Mouse (Mus musculus) heart, adult 18-20 months (tissue): ENCODE measurements around the gene Hist1h2bb. TPM values are rescaled to one million over a fixed set of nuclear protein-coding genes. Genes with fewer than 3 reads are reported as not detected.

ENCODE experiments used
- DNase-seq, 2 experiments: peaks; one replicate each; pipeline ENCODE4 v3.0.0; 2021 to 2022; ENCODE audit warnings: mixed read lengths in 1 of 2
- total RNA-seq, 2 experiments: library from RNA; stranded (reverse); gene quantifications; 2 replicates each; pipeline ENCODE4 v1.2.3; 2021

Hist1h2bb gene
- total RNA-seq, 2 experiments from 2014 or later: 7.4 to 8.1 TPM

- no peak for DNase-seq
Measured at GRCm38 (mm10) chr13:23749563-23750121, 3.1 kb downstream of the Hist1h2bb start.

DNA sequence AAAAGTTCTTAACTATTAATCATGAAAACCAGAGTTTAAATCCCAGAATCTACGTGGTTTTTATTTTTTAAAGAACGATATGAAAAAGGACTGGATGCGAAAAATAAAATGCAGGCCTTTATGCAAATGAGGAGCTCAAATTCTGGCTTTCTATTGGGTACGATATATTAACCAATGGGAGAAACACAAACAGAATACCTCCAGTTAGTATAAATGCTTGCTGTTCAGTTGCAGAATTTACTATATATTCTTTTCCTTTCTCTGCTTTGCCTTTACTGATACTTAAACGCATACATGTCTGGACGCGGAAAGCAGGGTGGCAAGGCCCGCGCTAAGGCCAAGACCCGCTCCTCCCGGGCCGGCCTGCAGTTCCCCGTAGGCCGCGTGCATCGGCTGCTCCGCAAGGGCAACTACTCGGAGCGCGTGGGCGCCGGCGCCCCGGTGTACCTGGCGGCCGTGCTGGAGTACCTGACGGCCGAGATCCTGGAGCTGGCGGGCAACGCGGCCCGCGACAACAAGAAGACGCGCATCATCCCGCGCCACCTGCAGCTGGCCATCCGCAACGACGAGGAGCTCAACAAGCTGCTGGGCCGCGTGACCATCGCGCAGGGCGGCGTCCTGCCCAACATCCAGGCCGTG, 4.4 kb downstream of the Hist1h2bb start, which contains the start of gene Hist1h2ab:
Gene Hist1h2ab, plus strand, starts transcription at position 288 of the 639 bp plus-strand sequence.
- DNase-seq: peak; percentile 42 to 54

GRCm38 (mm10) chr13:23751478-23751956, 5.0 kb downstream of the Hist1h2bb start:
- no peak for DNase-seq

DNA sequence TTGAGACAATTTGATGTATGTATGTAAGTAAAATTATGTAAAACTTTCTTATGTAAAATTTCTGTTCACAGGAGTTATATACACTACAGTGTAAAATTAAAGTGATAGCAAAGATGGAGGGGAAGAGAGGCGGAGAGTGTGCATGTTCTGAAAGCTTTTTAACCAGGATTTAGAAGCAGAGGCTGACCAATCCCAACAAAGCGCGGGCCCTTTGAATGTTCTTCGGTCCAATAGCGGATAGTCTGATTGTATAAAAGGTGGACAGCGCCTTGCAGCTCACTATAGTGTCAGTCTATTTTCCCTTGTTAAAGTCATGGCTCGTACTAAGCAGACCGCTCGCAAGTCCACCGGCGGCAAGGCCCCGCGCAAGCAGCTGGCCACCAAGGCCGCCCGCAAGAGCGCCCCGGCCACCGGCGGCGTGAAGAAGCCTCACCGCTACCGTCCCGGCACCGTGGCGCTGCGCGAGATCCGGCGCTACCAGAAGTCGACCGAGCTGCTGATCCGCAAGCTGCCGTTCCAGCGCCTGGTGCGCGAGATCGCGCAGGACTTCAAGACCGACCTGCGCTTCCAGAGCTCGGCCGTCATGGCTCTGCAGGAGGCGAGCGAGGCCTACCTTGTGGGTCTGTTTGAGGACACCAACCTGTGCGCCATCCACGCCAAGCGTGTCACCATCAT, 5.7 kb downstream of the Hist1h2bb start, which contains the start of gene Hist1h3b:
Gene Hist1h3b, plus strand, starts transcription at position 201 of the 675 bp plus-strand sequence.
- peak; percentile 80 to 89 for DNase-seq

DNA sequence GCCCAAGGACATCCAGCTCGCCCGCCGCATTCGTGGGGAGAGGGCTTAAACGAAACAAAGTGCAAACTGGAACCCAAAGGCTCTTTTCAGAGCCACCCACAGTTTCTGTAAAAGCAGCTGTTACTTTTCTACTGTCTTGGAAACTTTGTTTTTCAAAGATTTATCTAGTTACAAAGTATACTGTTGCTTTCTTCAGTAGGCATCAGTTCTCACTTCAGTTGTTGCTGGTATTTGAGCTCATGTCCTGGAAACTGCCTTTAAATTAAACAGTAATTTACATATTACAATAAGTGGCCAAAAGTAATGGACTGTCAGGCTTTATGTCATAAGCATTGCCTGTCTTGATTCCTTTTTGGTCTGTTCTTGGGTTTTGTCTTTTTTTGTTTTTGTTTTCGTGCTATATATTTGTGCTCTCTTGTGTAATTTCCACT, 6.2 kb downstream of the Hist1h2bb start:
- DNase-seq: no peak

DNA sequence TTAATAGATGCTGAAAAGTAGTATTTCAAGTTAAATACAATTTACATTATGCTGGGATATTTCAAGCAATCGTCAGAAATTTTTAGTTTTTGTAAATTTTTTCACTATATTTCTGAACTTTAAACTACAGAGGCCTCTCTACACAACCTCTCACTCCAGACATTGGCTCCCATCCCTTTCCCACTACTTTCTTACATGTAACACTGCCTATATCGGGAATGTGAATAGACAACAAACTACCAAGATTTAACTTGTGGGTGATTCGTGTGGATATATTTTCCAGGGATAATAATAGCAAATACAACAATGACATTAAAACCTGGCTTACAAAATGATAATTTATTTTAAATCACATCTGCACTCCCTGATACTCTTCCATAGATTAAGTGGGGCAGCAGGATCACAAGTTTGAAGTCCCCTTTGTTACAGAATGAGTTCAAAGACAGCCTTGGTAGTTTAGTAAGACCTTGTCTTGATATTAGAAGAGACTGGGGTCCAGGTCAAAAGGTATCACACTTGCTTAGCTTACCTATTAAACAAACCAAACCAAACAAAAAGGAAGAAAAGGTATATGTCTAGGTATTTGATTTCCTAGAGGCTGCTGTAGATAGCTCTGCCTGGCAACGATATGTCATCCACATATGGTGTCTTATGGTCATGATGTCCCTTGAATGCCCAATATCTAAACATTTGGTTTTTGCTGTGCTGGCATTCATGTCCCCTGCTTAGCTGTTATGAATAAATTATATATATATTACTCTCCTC, 7.0 kb downstream of the Hist1h2bb start:
- DNase-seq: no peak

GRCm38 (mm10) chr13:23755000-23755399, 8.5 kb downstream of the Hist1h2bb start:
- DNase-seq: no peak

DNA sequence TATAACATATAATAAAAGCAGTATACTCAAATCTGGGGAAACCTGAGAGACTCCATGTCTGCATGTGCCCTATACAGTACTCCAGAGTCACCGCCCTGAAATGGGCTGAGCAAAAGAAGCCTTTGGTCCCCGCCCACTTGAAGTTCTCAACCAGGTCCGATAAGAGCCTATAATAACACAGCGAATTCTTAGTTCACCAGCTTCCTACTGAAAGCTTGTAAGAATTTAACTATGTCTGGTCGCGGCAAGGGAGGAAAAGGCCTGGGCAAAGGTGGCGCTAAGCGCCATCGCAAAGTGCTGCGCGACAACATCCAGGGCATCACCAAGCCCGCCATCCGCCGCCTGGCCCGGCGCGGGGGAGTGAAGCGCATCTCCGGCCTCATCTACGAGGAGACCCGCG, 10.3 kb downstream of the Hist1h2bb start, which contains the start of gene Hist1h4b:
Gene Hist1h4b, plus strand, starts transcription at position 224 of the 400 bp plus-strand sequence.
- peak; percentile 90 to 91 for DNase-seq

- no peak for DNase-seq
Measured at GRCm38 (mm10) chr13:23757211-23757773, 10.8 kb downstream of the Hist1h2bb start.

DNA sequence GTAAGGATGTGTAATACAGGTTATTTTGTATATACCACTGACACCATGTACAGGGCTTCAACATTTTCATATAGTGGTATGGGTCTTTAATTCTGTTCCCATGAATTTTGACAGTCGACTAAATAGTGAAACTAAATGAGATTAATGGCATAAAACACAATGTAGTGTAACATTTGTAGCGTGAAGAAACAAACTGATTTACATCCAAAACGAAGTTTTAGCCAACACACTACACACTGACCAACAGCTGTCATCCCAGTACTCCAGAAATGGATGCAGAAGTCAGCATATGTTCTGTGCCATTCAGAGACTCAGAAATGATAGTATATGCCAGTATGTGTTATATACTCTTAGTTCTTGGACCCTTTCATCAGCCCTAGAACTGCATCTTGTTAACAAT, 11.4 kb downstream of the Hist1h2bb start:
- no peak for DNase-seq

- DNase-seq: no peak
Measured at GRCm38 (mm10) chr13:23759251-23759771, 12.8 kb downstream of the Hist1h2bb start.

DNA sequence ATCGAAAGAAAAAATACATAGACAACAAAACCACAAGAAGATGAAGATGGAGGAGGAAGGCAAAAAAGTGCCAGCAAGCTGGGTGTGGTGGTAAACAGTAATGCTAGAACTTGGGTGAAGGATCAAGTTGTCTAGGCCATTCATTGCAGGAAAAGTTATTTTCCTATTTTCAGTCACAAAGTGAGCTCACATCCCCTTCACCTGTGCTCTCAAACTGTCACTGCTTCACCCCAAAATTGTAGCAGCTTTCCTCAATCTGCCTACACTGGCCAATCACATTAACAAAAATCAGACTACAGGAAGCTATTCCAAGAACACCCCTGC, 13.3 kb downstream of the Hist1h2bb start:
- no peak for DNase-seq

GRCm38 (mm10) chr13:23760240-23760971, 13.9 kb downstream of the Hist1h2bb start:
- no peak for DNase-seq

- peak; percentile 97 to 98 for DNase-seq
Measured at GRCm38 (mm10) chr13:23760972-23761864, 14.7 kb downstream of the Hist1h2bb start, which contains the start of gene Hist1h4a. Gene Hist1h4a (minus strand): TSS chr13:23761230.

DNA sequence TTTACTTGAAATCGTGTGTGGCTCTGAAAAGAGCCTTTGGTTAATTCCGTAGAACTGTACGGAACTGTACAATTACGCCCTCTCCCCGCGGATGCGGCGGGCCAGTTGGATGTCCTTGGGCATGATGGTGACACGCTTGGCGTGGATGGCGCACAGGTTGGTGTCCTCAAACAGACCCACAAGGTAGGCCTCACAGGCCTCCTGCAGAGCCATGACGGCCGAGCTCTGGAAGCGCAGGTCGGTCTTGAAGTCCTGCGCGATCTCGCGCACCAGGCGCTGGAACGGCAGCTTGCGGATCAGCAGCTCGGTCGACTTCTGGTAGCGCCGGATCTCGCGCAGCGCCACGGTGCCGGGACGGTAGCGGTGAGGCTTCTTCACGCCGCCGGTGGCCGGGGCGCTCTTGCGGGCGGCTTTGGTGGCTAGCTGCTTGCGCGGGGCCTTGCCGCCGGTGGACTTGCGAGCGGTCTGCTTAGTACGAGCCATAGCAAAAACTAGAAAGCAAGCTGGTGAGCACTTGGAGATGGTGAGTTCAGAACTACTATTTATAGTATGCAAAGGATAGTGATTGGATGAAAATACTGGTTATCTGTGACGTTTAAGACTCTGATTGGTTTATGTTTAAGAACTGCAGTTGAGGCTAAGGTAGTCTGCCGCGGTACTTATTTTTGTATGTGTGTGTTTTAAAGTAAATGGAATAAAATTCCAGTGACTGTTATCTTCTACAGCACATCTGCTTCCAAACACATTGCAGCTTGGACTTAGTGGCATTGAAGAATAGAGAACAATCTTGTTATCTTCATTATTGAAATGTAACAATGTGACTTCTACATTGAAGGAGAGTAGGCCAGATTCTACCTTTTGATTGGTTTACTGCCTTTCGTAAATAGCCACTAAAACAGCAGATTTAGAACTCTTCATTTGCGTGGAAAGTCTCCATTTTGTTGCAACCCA, 15.6 kb downstream of the Hist1h2bb start, which contains the start of gene Hist1h3a:
Gene Hist1h3a, minus strand, starts transcription at position 516 of the 951 bp plus-strand sequence.
- peak; percentile 65 to 78 for DNase-seq

DNA sequence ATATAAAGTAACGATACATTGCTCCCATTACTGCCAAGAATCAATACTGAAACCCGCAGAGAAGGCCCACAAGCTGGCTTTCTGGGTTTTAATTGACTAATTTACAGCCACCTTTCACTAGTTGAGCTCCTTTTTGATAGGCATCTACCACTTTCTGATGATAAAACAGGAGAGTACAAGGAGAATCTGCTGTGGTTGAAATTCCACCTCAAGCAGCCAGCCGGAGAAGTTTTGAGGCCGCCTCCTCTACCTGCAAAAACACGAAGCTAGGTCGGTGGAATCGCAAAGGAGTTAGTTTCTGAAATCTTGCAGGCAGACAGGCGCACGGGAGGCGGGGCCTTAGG, 16.7 kb downstream of the Hist1h2bb start:
- no peak for DNase-seq

DNA sequence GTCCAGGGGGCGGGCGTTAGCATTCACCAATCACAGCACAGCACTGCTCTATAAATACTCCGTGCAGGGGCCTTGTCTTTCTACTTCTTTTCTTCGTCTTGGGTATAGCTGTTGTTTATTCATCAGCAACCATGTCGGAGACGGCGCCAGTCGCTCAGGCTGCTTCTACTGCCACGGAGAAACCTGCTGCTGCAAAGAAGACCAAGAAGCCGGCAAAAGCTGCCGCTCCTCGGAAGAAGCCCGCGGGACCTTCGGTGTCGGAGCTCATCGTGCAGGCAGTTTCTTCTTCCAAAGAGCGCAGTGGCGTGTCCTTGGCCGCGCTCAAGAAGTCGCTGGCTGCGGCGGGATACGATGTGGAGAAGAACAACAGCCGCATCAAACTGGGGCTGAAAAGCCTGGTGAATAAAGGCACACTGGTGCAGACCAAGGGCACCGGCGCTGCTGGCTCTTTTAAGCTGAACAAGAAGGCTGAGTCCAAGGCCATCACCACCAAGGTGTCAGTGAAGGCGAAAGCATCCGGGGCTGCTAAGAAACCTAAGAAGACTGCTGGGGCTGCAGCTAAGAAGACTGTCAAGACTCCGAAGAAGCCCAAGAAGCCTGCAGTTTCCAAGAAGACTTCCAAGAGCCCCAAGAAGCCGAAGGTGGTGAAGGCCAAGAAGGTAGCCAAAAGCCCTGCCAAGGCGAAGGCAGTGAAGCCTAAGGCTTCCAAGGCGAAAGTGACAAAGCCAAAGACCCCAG, 17.2 kb downstream of the Hist1h2bb start, which contains the start of gene Hist1h1a:
Gene Hist1h1a, plus strand, starts transcription at position 81 of the 738 bp plus-strand sequence.
- DNase-seq: peak; percentile 85
